Mouse (Mus musculus): ENCODE data around the gene Otof.

DNA sequence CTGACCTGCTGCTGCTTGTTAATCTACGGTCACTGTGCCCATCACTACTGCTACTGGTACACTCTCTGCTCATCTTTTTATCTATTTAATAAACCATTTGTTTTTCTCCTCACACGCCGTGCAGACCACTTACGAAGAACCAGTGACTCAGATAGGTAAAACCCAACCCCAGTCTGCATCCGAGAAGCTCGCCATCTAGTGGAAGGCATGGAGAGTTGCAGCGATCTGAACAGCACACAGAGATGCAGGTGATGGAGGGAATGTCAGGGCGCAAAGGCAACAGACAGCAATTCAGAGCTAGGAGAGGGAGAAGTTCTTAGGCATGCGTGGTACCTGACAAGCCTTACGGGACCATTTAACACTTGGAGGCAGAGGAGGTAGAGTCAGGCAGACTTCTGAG lies 14.8 kb upstream of the Otof start:
- peak; percentile 67 for TF ChIP-seq CTCF (IDR thresholded peaks at IDR 0.05; ENCODE audit: low read depth, low read length)
- TF ChIP-seq GATA1 (IDR thresholded peaks at IDR 0.05; ENCODE audit: borderline replicate concordance, low read length), result no peak

Data from G1E (cell line).